In genomic region chr10:81452237-81452946, GRCm38 (mm10) we compare ENCODE assay signal across 12 mouse cellular contexts. TPM values are rescaled to one million over a fixed set of nuclear protein-coding genes. Genes with fewer than 3 reads are reported as not detected.
A peak's percentile ranks its signal among the peaks of the same experiment; 100 is the strongest.
DNase-seq lines count a peak whose midpoint lies in the region; ATAC-seq and TF ChIP-seq lines count a peak whose summit lies in the region.
"Had no signal": no experiment of that assay in that cellular context is flagged by ENCODE, and none has a peak within 500 bp of the region (broad histone marks: within the 10 kb centered on the region; RNA-seq: fewer than 3 reads in every experiment).

No protein-coding gene starts in this region.

- H3K27me3 ChIP-seq in embryonic facial prominence, embryonic 13.5 days = peaks cover 72% of the 10 kb centered on the region

- H3K27ac ChIP-seq in left cerebral cortex, adult 2 months = no peak overlapping the region
- H3K27ac ChIP-seq in embryonic facial prominence, embryonic 13.5 days = no peak overlapping the region
- H3K27ac ChIP-seq: heart, adult 2 months; liver, embryonic 15.5 days had no signal

- H3K4me1 ChIP-seq in embryonic facial prominence, embryonic 13.5 days = peaks cover 11% of the 10 kb centered on the region

- H3K4me2 ChIP-seq in embryonic facial prominence, embryonic 13.5 days = peak overlapping the region; percentile 34
- H3K4me2 ChIP-seq: liver, embryonic 15.5 days had no signal

- WGBS in embryonic facial prominence, embryonic 13.5 days = 7% methylated on average over 36 of the region's 36 CpGs

- H3K9ac ChIP-seq in embryonic facial prominence, embryonic 13.5 days = peak overlapping the region; percentile 51
- H3K9ac ChIP-seq: liver, embryonic 15.5 days had no signal

- DNase-seq in gastrocnemius, postnatal 10 days = peak; percentile 11
- no peak for DNase-seq in gastrocnemius, adult 8-10 months (ENCODE audit: low spot score in 2 of 2)
- DNase-seq in left cerebral cortex, adult 2 months (ENCODE audit: extremely low spot score in 1 of 2, low spot score in 2 of 2) = peak; percentile 11 to 23
- no peak for DNase-seq in left cerebral cortex, postnatal 4 days
- peak; percentile 43 for DNase-seq in 3T3-L1 (ENCODE audit: low read depth, low spot score)
- DNase-seq in adrenal gland, postnatal 10 days = no peak
- DNase-seq in lung, postnatal 10 days = no peak
- DNase-seq: adrenal gland, adult 8-10 months; heart, adult 2 months had no signal

- no peak overlapping the region for H3K4me3 ChIP-seq in left cerebral cortex, adult 2 months
- H3K4me3 ChIP-seq in embryonic facial prominence, embryonic 13.5 days = peak overlapping the region; percentile 13
- H3K4me3 ChIP-seq: heart, adult 2 months; liver, embryonic 15.5 days had no signal

- ATAC-seq in embryonic facial prominence, embryonic 13.5 days (ENCODE audit: insufficient number of reproducible peaks, insufficient read depth, low FRiP score, low TSS enrichment, low read depth) = no peak

- intact Hi-C loops in left cerebral cortex, adult 2 months (cut with DNase I) = loop anchor here (5.0 kb wide), 1 partner anchor 255 kb away; no protein-coding TSS in a partner anchor
- intact Hi-C loops in left cerebral cortex, postnatal 4 days (cut with DNase I) = loop anchor here (10.0 kb wide), 1 partner anchor 168 kb away; no protein-coding TSS in a partner anchor

- H3K9me3 ChIP-seq in embryonic facial prominence, embryonic 13.5 days = no peaks in the 10 kb centered on the region
- H3K9me3 ChIP-seq: liver, embryonic 15.5 days had no signal

- TF ChIP-seq CTCF in left cerebral cortex, adult 2 months (IDR thresholded peaks at IDR 0.05) = no peak

- H3K36me3 ChIP-seq in embryonic facial prominence, embryonic 13.5 days = no peaks in the 10 kb centered on the region
- H3K36me3 ChIP-seq: liver, embryonic 15.5 days had no signal

RNA-seq across cellular contexts. Expression of gene Nfic, which starts 3.0 kb away (rescaled TPM):
- total RNA-seq in gastrocnemius, postnatal 10 days (2021) = 100 to 1,000 TPM; 329 to 332 TPM
- 100 to 1,000 TPM; 223 to 267 (median 235) TPM for total RNA-seq in gastrocnemius, adult 8-10 months (2022)
- 10 to 100 TPM; 93.4 to 94.9 TPM for total RNA-seq in left cerebral cortex, adult 2 months (2021)
- 10 to 100 TPM; 29.5 to 31.1 TPM for total RNA-seq in left cerebral cortex, postnatal 4 days (2021)
- 87.0 and 96.1 TPM in 2 replicates for polyA plus RNA-seq in embryonic facial prominence, embryonic 13.5 days (2015; fragmentation: Nextera tagmentation; extraction: Ambion mirVana)
- total RNA-seq in adrenal gland, postnatal 10 days (2021) = 100 to 1,000 TPM in 1 of 2 experiments, 10 to 100 TPM in 1; 99.9 to 129 TPM

RNA-seq across cellular contexts. Expression of gene Celf5, which starts 30.1 kb away (rescaled TPM):
- total RNA-seq in gastrocnemius, postnatal 10 days (2021) = under 1 TPM; 0.38 to 0.99 TPM
- total RNA-seq in gastrocnemius, adult 8-10 months (2022) = under 1 TPM in 2 of 4 experiments, not detected in 2; 0.05 to 0.31 TPM
- 100 to 1,000 TPM; 284 to 288 TPM for total RNA-seq in left cerebral cortex, adult 2 months (2021)
- 100 to 1,000 TPM; 303 to 316 TPM for total RNA-seq in left cerebral cortex, postnatal 4 days (2021)
- 2.1 and 2.5 TPM in 2 replicates for polyA plus RNA-seq in embryonic facial prominence, embryonic 13.5 days (2015; fragmentation: Nextera tagmentation; extraction: Ambion mirVana)
- 1 to 10 TPM in 1 of 2 experiments, under 1 TPM in 1; 0.84 to 2.2 TPM for total RNA-seq in adrenal gland, postnatal 10 days (2021)
- total RNA-seq: neutrophil, adult 5-6 weeks had no signal
- polyA plus RNA-seq: liver, embryonic 15.5 days had no signal

RNA-seq across cellular contexts. Expression of gene Ncln, which starts 43.8 kb away (rescaled TPM):
- total RNA-seq in gastrocnemius, postnatal 10 days (2021) = 10 to 100 TPM; 45.9 to 48.2 TPM
- total RNA-seq in gastrocnemius, adult 8-10 months (2022) = 10 to 100 TPM; 41.6 to 49.3 (median 43.1) TPM
- total RNA-seq in left cerebral cortex, adult 2 months (2021) = 10 to 100 TPM; 78.3 to 80.8 TPM
- total RNA-seq in left cerebral cortex, postnatal 4 days (2021) = 100 to 1,000 TPM; 104 to 105 TPM
- 82.3 and 87.9 TPM in 2 replicates for polyA plus RNA-seq in embryonic facial prominence, embryonic 13.5 days (2015; fragmentation: Nextera tagmentation; extraction: Ambion mirVana)
- total RNA-seq in adrenal gland, postnatal 10 days (2021) = 10 to 100 TPM; 90.9 to 93.8 TPM

RNA-seq across cellular contexts. Expression of gene S1pr4, which starts 47.5 kb away (rescaled TPM):
- under 1 TPM; 0.56 to 0.61 TPM for total RNA-seq in gastrocnemius, postnatal 10 days (2021)
- 1 to 10 TPM in 1 of 4 experiments, under 1 TPM in 3; 0.27 to 1.0 (median 0.59) TPM for total RNA-seq in gastrocnemius, adult 8-10 months (2022)
- under 1 TPM; 0.56 to 0.70 TPM for total RNA-seq in left cerebral cortex, adult 2 months (2021)
- total RNA-seq in left cerebral cortex, postnatal 4 days (2021) = under 1 TPM; 0.14 to 0.66 TPM
- 0.25 and 0.31 TPM in 2 replicates for polyA plus RNA-seq in embryonic facial prominence, embryonic 13.5 days (2015; fragmentation: Nextera tagmentation; extraction: Ambion mirVana)
- total RNA-seq in adrenal gland, postnatal 10 days (2021) = 1 to 10 TPM; 2.9 TPM

RNA-seq across cellular contexts. Expression of gene Smim24, which starts 59.5 kb away (rescaled TPM):
- total RNA-seq in gastrocnemius, postnatal 10 days (2021) = under 1 TPM in 1 of 2 experiments, not detected in 1; 0.65 TPM
- total RNA-seq in gastrocnemius, adult 8-10 months (2022) = not detected
- 1 to 10 TPM; 1.3 to 1.4 TPM for total RNA-seq in left cerebral cortex, adult 2 months (2021)
- total RNA-seq in left cerebral cortex, postnatal 4 days (2021) = 1 to 10 TPM; 1.5 to 2.3 TPM
- 3.1 and 7.1 TPM in 2 replicates for polyA plus RNA-seq in embryonic facial prominence, embryonic 13.5 days (2015; fragmentation: Nextera tagmentation; extraction: Ambion mirVana)
- total RNA-seq in adrenal gland, postnatal 10 days (2021) = 1 to 10 TPM; 1.2 to 1.6 TPM

Comparison
In these comparisons a context has a peak if more than half of its experiments do, and no peak if none do; other contexts are left out.
1. DNase-seq: peak in gastrocnemius, postnatal 10 days (single experiment), left cerebral cortex, adult 2 months (2 of 2) and 3T3-L1 (single experiment); none in gastrocnemius, adult 8-10 months (0 of 2), left cerebral cortex, postnatal 4 days (single experiment), adrenal gland, postnatal 10 days (single experiment) and lung, postnatal 10 days (single experiment).
2. RNA of gene Celf5, which starts 30.1 kb away (total RNA-seq): 303 to 316 TPM in left cerebral cortex, postnatal 4 days and 284 to 288 TPM in left cerebral cortex, adult 2 months; 0.84 to 2.2 TPM in adrenal gland, postnatal 10 days, 0.38 to 0.99 TPM in gastrocnemius, postnatal 10 days and 0.05 to 0.31 TPM in gastrocnemius, adult 8-10 months; every median in the first group is over 10 times any median in the second.